Mouse (Mus musculus): ENCODE measurements around the gene Gmps. TPM values are rescaled to one million over a fixed set of nuclear protein-coding genes. Genes with fewer than 3 reads are reported as not detected.

Gene Gmps
- total and polyA plus RNA-seq, 3 experiments = 22.4 to 46.2 (median 38.6) TPM

DNA sequence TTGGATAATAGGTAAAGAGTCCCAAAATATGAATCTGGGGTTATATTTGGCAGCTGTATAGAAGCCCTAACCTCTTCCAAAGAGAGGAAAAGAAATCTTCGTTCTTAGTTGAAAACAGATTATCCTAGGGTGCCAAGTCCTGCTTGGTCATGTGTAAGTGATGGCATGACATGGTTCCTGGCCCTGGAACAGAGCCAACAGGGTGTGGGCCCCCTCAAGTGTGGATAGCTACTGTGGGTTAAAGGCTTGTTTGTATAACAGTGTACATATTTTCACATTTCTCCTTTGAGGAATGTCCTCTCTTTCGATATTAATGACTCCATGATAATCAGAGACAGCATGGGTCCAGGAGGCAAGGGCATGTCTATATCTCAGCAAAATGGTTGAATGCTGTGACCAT, 37.0 kb upstream of the Gmps start:
- Histone ChIP-seq H3K4me1 (ENCODE audit: control insufficient read depth in 1 of 2, insufficient read depth in 2 of 2) (peaks cover 6 to 15% of the 10 kb centered on the region in 2 experiments; a peak in 3 of 4 replicates), H3K4me3 (replicated peaks in 1 of 3; ENCODE audit: low read depth in 2 of 3, low read length in 2 of 3, poor library complexity in 1 of 3) (no peak overlapping the region), H3K79me2 (replicated peaks; ENCODE audit: control insufficient read depth, extremely low read depth, insufficient read depth, poor library complexity, severe bottlenecking) (no peaks in the 10 kb centered on the region), H3K27me3 (replicated peaks) (no peaks in the 10 kb centered on the region), H3K9me3 (replicated peaks; ENCODE audit: low read length) (no peaks in the 10 kb centered on the region), H3K27ac (ENCODE audit: insufficient read depth, low read depth) (no peak overlapping the region), H3K36me3 (replicated peaks in 1 of 2; ENCODE audit: control insufficient read depth in 1 of 2, insufficient read depth in 1 of 2, low read length in 1 of 2) (peaks cover 7 to 15% of the 10 kb centered on the region in 2 experiments), H3K9ac (ENCODE audit: insufficient read depth, low read depth) (no peak overlapping the region), H3K4me2 (ENCODE audit: insufficient read depth, low read depth, poor library complexity, severe bottlenecking) (no peak overlapping the region)
- dilution Hi-C loops (cut with MboI; ENCODE audit: extremely low pct_ligation_motif_present, extremely low pct_unique_long_range_greater_than_20kb, low sequenced_read_pairs) (no loop called here), in situ Hi-C loops (cut with MboI; ENCODE audit: low pct_ligation_motif_present, low pct_unique_long_range_greater_than_20kb, low sequenced_read_pairs) (no loop called here)
- DNase-seq (ENCODE audit: extremely low read depth) = no peak
- TF ChIP-seq MYC (IDR thresholded peaks at IDR 0.05; ENCODE audit: low read depth, low read length) = no peak
- TF ChIP-seq TBP (conservative IDR thresholded peaks at IDR 0.05; ENCODE audit: low read depth, low read length) = no peak
- no peak for TF ChIP-seq CHD1 (IDR thresholded peaks at IDR 0.05; ENCODE audit: low read depth, low read length)
- TF ChIP-seq ELF1 (IDR thresholded peaks at IDR 0.05; ENCODE audit: low read depth, low read length) = no peak
- no peak for TF ChIP-seq EP300 (IDR thresholded peaks at IDR 0.05; ENCODE audit: low read length)
- no peak for TF ChIP-seq IRF4 (IDR thresholded peaks at IDR 0.05; ENCODE audit: low read depth, low read length)
- TF ChIP-seq SIN3A (IDR thresholded peaks at IDR 0.05; ENCODE audit: low read length) = no peak
- no peak for TF ChIP-seq POLR2AphosphoS2 (IDR thresholded peaks at IDR 0.05; ENCODE audit: low read depth, low read length)
- TF ChIP-seq PAX5 (IDR thresholded peaks at IDR 0.05; ENCODE audit: low read length) = no peak
- no peak for TF ChIP-seq BHLHE40 (IDR thresholded peaks at IDR 0.05; ENCODE audit: low read depth, low read length)
- no peak for TF ChIP-seq E2F4 (IDR thresholded peaks at IDR 0.05; ENCODE audit: insufficient replicate concordance, low read depth, low read length)
- no peak for TF ChIP-seq TCF12 (IDR thresholded peaks at IDR 0.05; ENCODE audit: low read depth, low read length)
- no peak for TF ChIP-seq MAX (IDR thresholded peaks at IDR 0.05; ENCODE audit: low read length)
- no peak for TF ChIP-seq MAZ (IDR thresholded peaks at IDR 0.05; ENCODE audit: low read depth, low read length)
- no peak for TF ChIP-seq USF1 (IDR thresholded peaks at IDR 0.05; ENCODE audit: low read depth, low read length)
- no peak for TF ChIP-seq KAT2A (IDR thresholded peaks at IDR 0.05; ENCODE audit: insufficient replicate concordance, low read length)
- TF ChIP-seq GABPA (IDR thresholded peaks at IDR 0.05; ENCODE audit: insufficient replicate concordance, low read depth, low read length) = no peak
- no peak for TF ChIP-seq ZMIZ1 (IDR thresholded peaks at IDR 0.05; ENCODE audit: low read depth, low read length)
- TF ChIP-seq NRF1 (IDR thresholded peaks at IDR 0.05; ENCODE audit: low read depth, low read length) = no peak

DNA sequence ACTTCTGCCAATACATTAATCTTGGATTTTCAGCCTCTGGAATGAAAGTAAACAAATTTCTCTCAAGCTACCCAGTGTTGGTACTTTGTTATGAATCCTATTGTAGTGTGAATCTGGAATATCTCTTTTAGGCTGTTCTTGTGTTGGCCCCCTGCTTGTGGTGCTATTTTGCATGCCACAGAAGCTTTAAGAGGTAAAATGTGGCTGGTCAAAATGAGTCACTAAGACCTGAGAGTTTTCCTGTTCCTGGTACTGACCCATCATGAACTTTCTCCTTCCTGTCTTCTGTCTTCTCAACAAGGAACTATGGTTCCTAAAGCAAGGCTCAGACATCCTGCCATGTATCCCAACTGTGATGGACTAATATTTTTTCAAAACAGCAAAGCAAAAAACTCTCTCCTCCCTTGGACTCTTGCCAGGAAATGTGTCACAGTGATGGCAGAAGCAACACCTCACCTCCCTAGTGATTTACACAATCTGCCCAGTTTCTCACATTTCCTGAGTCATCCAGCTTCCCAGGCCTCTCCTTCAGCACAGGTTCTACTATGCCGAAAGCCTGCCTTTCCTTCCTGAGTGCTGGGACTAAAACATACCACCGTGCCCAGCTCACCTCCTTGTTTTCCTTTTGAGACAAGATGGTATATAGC, 34.6 kb upstream of the Gmps start:
- peaks cover 6 to 15% of the 10 kb centered on the region in 2 experiments; a peak in 3 of 4 replicates for H3K4me1 ChIP-seq (ENCODE audit: control insufficient read depth in 1 of 2, insufficient read depth in 2 of 2)
- TF ChIP-seq CHD2 (IDR thresholded peaks at IDR 0.05; ENCODE audit: low read length) (no peak), ZNF384 (IDR thresholded peaks at IDR 0.05; ENCODE audit: low read depth, low read length) (no peak), GABPA (IDR thresholded peaks at IDR 0.05; ENCODE audit: insufficient replicate concordance, low read depth, low read length) (no peak), SMC3 (IDR thresholded peaks at IDR 0.05; ENCODE audit: low read depth, low read length) (no peak), RCOR1 (conservative IDR thresholded peaks at IDR 0.05; ENCODE audit: low read depth, low read length) (peak; percentile 62; the same call in 1 of the 2 replicates), TCF12 (IDR thresholded peaks at IDR 0.05; ENCODE audit: low read depth, low read length) (0 out of 2 replicates have a peak, but pooled peaks have one; percentile 31), ELF1 (IDR thresholded peaks at IDR 0.05; ENCODE audit: low read depth, low read length) (peak; percentile 45; the same call in 1 of the 2 replicates), MAX (IDR thresholded peaks at IDR 0.05; ENCODE audit: low read length) (no peak), ZKSCAN1 (IDR thresholded peaks at IDR 0.05; ENCODE audit: borderline replicate concordance, low read depth, low read length) (no peak), MEF2A (IDR thresholded peaks at IDR 0.05; ENCODE audit: borderline replicate concordance, low read depth, low read length) (peak; percentile 83), EP300 (IDR thresholded peaks at IDR 0.05; ENCODE audit: low read length) (peak; percentile 91), USF1 (IDR thresholded peaks at IDR 0.05; ENCODE audit: low read depth, low read length) (no peak), UBTF (IDR thresholded peaks at IDR 0.05; ENCODE audit: low read depth, low read length) (no peak), CTCF (conservative IDR thresholded peaks at IDR 0.05 in 1 of 2, IDR thresholded peaks at IDR 0.05 in 1 of 2; ENCODE audit: low read depth in 2 of 2, low read length in 2 of 2) (no peak), MAFK (IDR thresholded peaks at IDR 0.05; ENCODE audit: insufficient replicate concordance, low read length) (peak; percentile 56; the same call in 1 of the 2 replicates), IRF4 (IDR thresholded peaks at IDR 0.05; ENCODE audit: low read depth, low read length) (peak; percentile 84), ETS1 (conservative IDR thresholded peaks at IDR 0.05; ENCODE audit: low read depth, low read length) (peak; percentile 68), POLR2A (IDR thresholded peaks at IDR 0.05; ENCODE audit: low read depth, low read length) (no peak), ZMIZ1 (IDR thresholded peaks at IDR 0.05; ENCODE audit: low read depth, low read length) (no peak), E2F4 (IDR thresholded peaks at IDR 0.05; ENCODE audit: insufficient replicate concordance, low read depth, low read length) (no peak), USF2 (conservative IDR thresholded peaks at IDR 0.05; ENCODE audit: low read depth, low read length) (no peak)

More for the DNA sequence above, 34.6 kb upstream of the Gmps start:
- dilution Hi-C loops (cut with MboI; ENCODE audit: extremely low pct_ligation_motif_present, extremely low pct_unique_long_range_greater_than_20kb, low sequenced_read_pairs) (no loop called here), in situ Hi-C loops (cut with MboI; ENCODE audit: low pct_ligation_motif_present, low pct_unique_long_range_greater_than_20kb, low sequenced_read_pairs) (no loop called here)
- H3K4me3 ChIP-seq (replicated peaks in 1 of 3; ENCODE audit: low read depth in 2 of 3, low read length in 2 of 3, poor library complexity in 1 of 3) = no peak overlapping the region
- DNase-seq (ENCODE audit: extremely low read depth) = peak; percentile 49
- no peaks in the 10 kb centered on the region for H3K79me2 ChIP-seq (replicated peaks; ENCODE audit: control insufficient read depth, extremely low read depth, insufficient read depth, poor library complexity, severe bottlenecking)
- H3K9me3 ChIP-seq (replicated peaks; ENCODE audit: low read length) = no peaks in the 10 kb centered on the region
- H3K27ac ChIP-seq (ENCODE audit: insufficient read depth, low read depth) = no peak overlapping the region
- no peak overlapping the region; the same call in 1 of the 2 replicates for H3K9ac ChIP-seq (ENCODE audit: insufficient read depth, low read depth)
- H3K4me2 ChIP-seq (ENCODE audit: insufficient read depth, low read depth, poor library complexity, severe bottlenecking) = 0 out of 2 replicates have a peak overlapping the region, but pooled peaks have one; percentile 13
- H3K27me3 ChIP-seq (replicated peaks) = no peaks in the 10 kb centered on the region
- peaks cover 12 to 26% of the 10 kb centered on the region in 2 experiments for H3K36me3 ChIP-seq (replicated peaks in 1 of 2; ENCODE audit: control insufficient read depth in 1 of 2, insufficient read depth in 1 of 2, low read length in 1 of 2)

Measured in CH12.LX (cell line).